Mouse (Mus musculus): ENCODE data around the gene Hsf4.

The Hsf4 gene

GRCm38 (mm10) chr8:105305211-105306145, 35.9 kb downstream of the Hsf4 start, which contains the start of gene Elmo3:
Elmo3 (plus strand) TSS chr8:105305601.
- no peak for DNase-seq (ENCODE audit: low read depth, low spot score)

- DNase-seq (ENCODE audit: low read depth, low spot score) = no peak
Observed at GRCm38 (mm10) chr8:105306146-105306691, 36.6 kb downstream of the Hsf4 start.

GRCm38 (mm10) chr8:105307670-105308069, 38.1 kb downstream of the Hsf4 start:
- no peak for DNase-seq (ENCODE audit: low read depth, low spot score)

GRCm38 (mm10) chr8:105308428-105308827, 38.8 kb downstream of the Hsf4 start:
- DNase-seq (ENCODE audit: low read depth, low spot score) = no peak

- DNase-seq (ENCODE audit: low read depth, low spot score) = no peak
Observed at GRCm38 (mm10) chr8:105309142-105309847, 39.7 kb downstream of the Hsf4 start.

- no peak for DNase-seq (ENCODE audit: low read depth, low spot score)
Observed at GRCm38 (mm10) chr8:105310118-105310517, 40.5 kb downstream of the Hsf4 start.

- DNase-seq (ENCODE audit: low read depth, low spot score) = no peak
Observed at GRCm38 (mm10) chr8:105311718-105312117, 42.1 kb downstream of the Hsf4 start.

GRCm38 (mm10) chr8:105312891-105313481, 43.4 kb downstream of the Hsf4 start:
- no peak for DNase-seq (ENCODE audit: low read depth, low spot score)

GRCm38 (mm10) chr8:105313622-105314402, 44.2 kb downstream of the Hsf4 start:
- no peak for DNase-seq (ENCODE audit: low read depth, low spot score)

- DNase-seq (ENCODE audit: low read depth, low spot score) = no peak
Observed at GRCm38 (mm10) chr8:105315073-105315769, 45.6 kb downstream of the Hsf4 start.

GRCm38 (mm10) chr8:105317941-105318340, 48.3 kb downstream of the Hsf4 start:
- no peak for DNase-seq (ENCODE audit: low read depth, low spot score)

GRCm38 (mm10) chr8:105318662-105319190, 49.1 kb downstream of the Hsf4 start:
- DNase-seq (ENCODE audit: low read depth, low spot score) = no peak

- DNase-seq (ENCODE audit: low read depth, low spot score) = no peak
Observed at GRCm38 (mm10) chr8:105323183-105323582, 53.6 kb downstream of the Hsf4 start.

All from retina, adult 2 months (tissue).